Mouse (Mus musculus): ENCODE results near the gene Fam71e2.
"Not testable (repeated sequence)": the region's sequence is repeated elsewhere in the genome, so short reads cannot be mapped to it uniquely, and the experiment has no call there.

Gene Fam71e2

DNA sequence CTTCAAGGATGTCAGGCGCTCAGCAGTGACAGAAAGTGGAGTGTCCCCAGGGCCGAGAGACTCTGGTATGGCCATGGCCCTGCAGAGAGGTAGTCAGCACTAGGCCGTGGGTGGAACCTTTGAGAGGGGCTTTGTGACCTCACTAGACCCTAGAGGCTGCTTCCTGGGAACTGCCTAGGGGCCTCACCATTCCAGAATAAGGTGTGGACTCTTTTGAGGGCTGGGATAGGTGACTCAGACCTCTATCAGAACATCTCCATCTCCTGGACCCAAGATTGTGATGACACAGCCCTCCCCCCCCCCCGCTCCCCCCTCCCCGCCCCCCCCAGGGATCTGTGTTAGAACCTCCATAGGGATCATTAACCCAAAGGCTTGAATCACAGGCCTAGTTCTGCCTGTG lies at the start of gene Fam71e2:
TSS of gene Fam71e2 (minus strand) at position 101 of the 400 bp plus-strand sequence.
- no peak for DNase-seq (ENCODE audit: low spot score)

GRCm38 (mm10) chr7:4816559-4816958 lies 45.5 kb upstream of the Fam71e2 start:
- DNase-seq (ENCODE audit: low spot score): no peak

DNA sequence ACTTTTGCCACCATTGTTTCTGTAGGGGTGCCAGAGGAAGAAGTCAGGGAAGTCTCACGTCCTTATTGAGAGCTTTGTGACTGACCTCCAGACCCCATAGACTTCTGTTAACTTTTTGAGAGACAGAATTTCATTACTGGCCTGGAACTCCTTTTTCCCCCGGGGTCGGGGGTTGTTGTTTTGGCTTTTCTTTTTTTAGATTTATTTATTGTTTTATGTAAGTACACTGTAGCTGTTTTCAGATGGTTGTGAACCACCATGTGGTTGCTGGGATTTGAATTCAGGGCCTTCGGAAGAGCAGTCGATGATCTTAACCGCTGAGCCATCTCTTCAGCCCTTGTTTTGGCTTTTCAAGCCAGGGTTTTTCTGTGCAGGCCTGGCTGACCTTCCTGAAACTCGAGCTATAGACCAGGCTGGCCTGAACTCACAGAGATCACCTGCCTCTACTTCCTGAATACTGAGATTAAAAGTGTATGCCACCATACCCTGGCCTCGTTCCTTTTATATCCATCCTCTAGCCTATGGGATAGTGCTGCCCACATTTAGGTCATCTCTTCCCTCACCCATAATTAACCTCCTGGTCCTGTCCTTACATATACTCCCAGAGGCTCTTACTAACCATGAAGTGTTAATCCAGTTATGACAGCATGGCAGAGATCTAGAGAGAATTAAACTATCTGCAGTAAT lies 42.1 kb upstream of the Fam71e2 start:
- no peak for DNase-seq (ENCODE audit: low spot score)

DNA sequence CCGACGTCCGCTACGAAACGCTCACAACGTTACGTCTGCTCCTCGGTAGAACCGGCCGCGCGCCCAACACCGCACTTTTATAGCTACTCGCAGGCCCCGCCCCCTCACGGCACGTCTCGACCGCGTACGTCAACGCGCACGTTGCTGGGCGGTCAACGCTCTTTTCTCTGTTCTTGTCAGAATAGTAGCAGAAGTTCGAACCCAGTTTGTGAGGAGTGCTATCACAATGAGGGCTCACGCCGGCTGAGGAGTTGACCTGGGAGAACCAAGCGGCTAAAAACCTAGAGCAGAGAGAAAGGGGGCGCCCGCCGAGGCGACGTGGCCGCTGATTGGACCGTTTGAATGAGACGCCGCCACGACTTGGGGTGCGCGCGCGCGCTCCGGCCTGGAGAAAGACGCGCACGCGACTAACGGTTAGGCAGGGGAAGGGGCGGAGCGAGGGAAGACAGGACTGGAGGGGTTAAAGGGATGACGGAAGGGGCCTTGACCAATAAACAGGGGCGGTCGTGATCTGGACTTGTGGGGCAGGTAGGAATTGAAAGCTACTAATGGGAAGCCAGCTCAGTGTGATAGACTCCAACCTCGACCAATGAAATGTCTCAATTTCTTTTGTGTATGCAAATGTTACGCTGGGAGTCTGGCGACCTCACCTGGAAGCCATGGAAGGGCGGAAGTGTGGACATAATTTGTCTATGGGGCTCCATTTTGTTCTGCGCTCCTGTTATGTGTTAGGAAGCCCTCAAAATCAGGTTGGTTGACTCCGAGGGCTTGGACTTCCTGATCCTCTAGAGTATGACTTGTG lies 41.4 kb upstream of the Fam71e2 start, which contains the start of gene Ube2s:
TSS of gene Ube2s (minus strand) at position 288 of the 802 bp plus-strand sequence.
- DNase-seq (ENCODE audit: low spot score): peak; percentile 100

GRCm38 (mm10) chr7:4811842-4812302 lies 40.8 kb upstream of the Fam71e2 start:
- peak; percentile 45 for DNase-seq (ENCODE audit: low spot score)

DNA sequence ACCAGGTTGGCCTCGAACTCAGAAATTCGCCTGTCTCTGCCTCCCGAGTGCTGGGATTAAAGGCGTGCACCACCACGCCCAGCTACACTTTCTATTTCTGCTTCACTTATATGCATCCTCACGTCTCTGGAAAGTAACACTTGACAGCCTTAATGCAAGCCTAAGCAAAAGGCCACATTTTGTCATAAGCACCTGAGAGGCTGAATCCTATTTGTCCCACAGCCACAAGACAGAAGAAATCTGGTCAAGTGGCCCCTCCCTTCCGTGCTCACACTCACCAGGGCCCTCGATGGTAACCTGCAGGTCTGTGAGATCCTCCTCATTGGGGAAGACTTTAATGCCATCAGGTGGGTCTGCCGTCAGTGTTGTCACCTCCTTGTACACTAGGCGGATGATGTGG lies 40.0 kb upstream of the Fam71e2 start:
- not testable (repeated sequence) for DNase-seq (ENCODE audit: low spot score)

GRCm38 (mm10) chr7:4806716-4807115 lies 35.6 kb upstream of the Fam71e2 start:
- peak; percentile 70 for DNase-seq (ENCODE audit: low spot score)

DNA sequence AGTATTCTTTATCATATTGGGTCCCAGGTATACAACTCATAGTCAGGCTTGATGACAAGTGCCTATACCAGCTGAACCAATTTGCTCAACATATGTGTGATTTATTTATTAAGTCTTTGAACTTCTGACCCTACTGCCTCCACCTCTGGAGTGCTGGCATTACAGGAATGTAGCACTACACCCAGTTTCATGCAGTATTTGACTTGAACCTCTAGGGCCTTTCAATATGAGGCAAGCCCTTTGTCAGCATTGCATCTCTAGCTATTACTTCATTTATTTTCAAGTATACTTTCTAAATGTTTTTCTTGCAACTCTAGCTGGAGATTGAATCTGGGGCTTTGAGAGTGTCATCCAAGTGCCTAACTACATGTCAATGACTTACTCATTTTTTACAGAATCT lies 31.1 kb upstream of the Fam71e2 start:
- DNase-seq (ENCODE audit: low spot score): no peak

GRCm38 (mm10) chr7:4795767-4796433 lies 24.8 kb upstream of the Fam71e2 start:
- DNase-seq (ENCODE audit: low spot score): peak; percentile 73

GRCm38 (mm10) chr7:4794631-4795168 lies 23.6 kb upstream of the Fam71e2 start:
- no peak for DNase-seq (ENCODE audit: low spot score)

GRCm38 (mm10) chr7:4793674-4794073 lies 22.6 kb upstream of the Fam71e2 start:
- DNase-seq (ENCODE audit: low spot score): no peak

- DNase-seq (ENCODE audit: low spot score): not testable (repeated sequence)
These were observed 22.1 kb upstream of the Fam71e2 start for GRCm38 (mm10) chr7:4793248-4793647.

- DNase-seq (ENCODE audit: low spot score): peak; percentile 99
These were observed 21.4 kb upstream of the Fam71e2 start, which contains the start of gene Rpl28 for GRCm38 (mm10) chr7:4792278-4793212. Gene Rpl28, plus strand, starts transcription at chr7:4792874.

DNA sequence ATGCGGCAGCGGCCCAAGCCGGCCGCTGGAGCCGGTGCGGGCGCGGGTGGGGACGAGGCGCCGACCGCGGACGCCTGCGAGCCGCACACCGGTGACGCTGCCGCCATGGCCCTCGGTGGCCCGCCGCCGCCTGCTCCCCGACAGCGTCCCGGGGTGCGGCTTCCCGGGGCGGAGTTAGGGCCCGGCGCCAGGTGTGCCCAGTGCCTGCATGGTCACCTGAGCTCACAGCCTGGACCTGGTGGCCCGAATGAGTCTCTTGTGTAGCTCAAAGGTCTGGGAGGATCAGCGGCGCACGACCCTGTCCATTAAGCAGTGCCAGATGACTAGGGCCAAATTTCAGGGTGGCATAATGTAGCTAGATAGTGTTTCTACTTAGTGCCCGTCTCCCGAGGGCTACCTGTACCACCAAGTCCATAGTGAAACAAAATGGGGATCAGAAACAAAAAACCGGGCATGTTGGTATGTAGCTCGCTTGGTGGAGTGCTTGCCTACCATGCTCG lies 18.4 kb upstream of the Fam71e2 start, which contains the start of gene Tmem238:
TSS of gene Tmem238 (minus strand) at position 221 of the 500 bp plus-strand sequence.
- DNase-seq (ENCODE audit: low spot score): no peak

DNA sequence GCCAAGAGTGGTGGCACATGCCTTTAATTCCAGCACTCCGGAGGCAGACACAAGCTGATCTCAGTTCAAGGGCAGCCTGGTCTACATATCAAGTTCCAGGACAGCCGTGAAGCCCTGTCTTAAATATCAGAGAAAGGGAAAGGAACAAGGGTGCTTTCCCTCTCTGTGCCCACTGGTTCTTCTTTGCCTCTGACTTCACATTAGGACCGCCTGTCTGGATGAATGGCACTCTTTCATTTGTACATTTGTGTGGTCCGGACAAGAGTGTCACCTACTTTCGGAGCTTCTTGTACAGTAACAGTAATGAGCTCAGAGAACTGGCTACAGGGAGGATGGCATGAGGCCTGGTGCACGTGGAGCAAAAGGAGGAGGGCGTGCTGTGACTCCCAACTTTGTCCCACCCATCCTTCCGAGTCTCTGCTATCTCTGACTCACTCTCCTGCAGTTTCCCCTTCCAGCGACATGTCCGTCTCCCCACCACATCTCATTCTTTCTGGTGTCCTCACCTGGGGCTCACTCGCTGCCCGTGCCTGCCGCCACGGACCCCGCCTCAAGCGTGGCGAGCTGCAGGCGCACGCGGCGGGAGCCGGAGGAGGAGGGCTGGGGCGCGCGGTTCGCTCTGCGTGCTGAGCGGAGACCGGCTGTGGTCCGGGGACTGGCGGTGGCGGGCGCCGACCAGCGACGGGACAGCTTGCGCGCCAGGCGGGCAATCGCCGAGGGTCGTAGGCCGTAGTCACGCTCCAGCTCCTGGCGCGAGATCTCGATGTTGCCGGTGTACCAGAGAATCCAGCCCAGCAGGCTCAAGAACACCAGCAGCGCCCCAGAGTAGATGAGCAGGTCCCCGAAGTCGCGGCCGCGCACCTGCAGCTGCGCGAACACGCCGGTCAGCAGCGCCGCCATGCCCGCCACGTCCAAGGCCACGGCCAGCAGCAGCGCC lies 17.7 kb upstream of the Fam71e2 start:
- peak; percentile 74 for DNase-seq (ENCODE audit: low spot score)

GRCm38 (mm10) chr7:4783667-4784268 lies 12.7 kb upstream of the Fam71e2 start:
- DNase-seq (ENCODE audit: low spot score): no peak

- DNase-seq (ENCODE audit: low spot score): no peak
These were observed 11.7 kb upstream of the Fam71e2 start, which contains the start of the genes Il11 and Tmem190 for GRCm38 (mm10) chr7:4782759-4783158. Gene Il11, minus strand, starts transcription at chr7:4782859. Gene Tmem190, plus strand, starts transcription at chr7:4782937.

GRCm38 (mm10) chr7:4782130-4782529 lies 11.0 kb upstream of the Fam71e2 start:
- no peak for DNase-seq (ENCODE audit: low spot score)

- no peak for DNase-seq (ENCODE audit: low spot score)
These were observed 8.8 kb upstream of the Fam71e2 start for GRCm38 (mm10) chr7:4779921-4780320.

Measured in embryo, embryonic 10.5 days (tissue).